Mouse (Mus musculus) forebrain, embryonic 11.5 days (tissue): ENCODE results near the gene Rad9a. TPM values are rescaled to one million over a fixed set of nuclear protein-coding genes. Genes with fewer than 3 reads are reported as not detected.

ENCODE experiments used
- ATAC-seq: fragments of 200-750 bp; cut with Nextera tagmentation; replicated peaks from 2 replicates; pipeline ENCODE4 v1.8.0; 2017; ENCODE audit warnings: moderate TSS enrichment; ENCODE audit not compliant: low FRiP score
- DNase-seq: peaks from one replicate; pipeline ENCODE4 v3.0.0-alpha.2; 2017; ENCODE audit warnings: low spot score
- H3K27ac ChIP-seq: fragments of 300-500 bp; sonication (generic); 2 replicates; pipeline ENCODE4 v1.5.1; 2014; ENCODE audit warnings: low read depth, low read length
- H3K27me3 ChIP-seq: fragments of 300-500 bp; sonication (generic); 2 replicates; pipeline ENCODE4 v1.6.1; 2014; ENCODE audit warnings: mild to moderate bottlenecking, low read length, mixed read lengths; ENCODE audit not compliant: control insufficient read depth, insufficient read depth
- H3K36me3 ChIP-seq: fragments of 300-500 bp; sonication (generic); 2 replicates; pipeline ENCODE4 v1.6.1; 2014; ENCODE audit warnings: mild to moderate bottlenecking, low read length, moderate library complexity, mixed read lengths; ENCODE audit not compliant: control insufficient read depth, insufficient read depth
- H3K4me1 ChIP-seq: fragments of 300-500 bp; sonication (generic); replicated peaks from 2 replicates; pipeline ENCODE4 v1.6.1; 2014; ENCODE audit warnings: low read length, mixed read lengths; ENCODE audit not compliant: control insufficient read depth, insufficient read depth
- H3K4me2 ChIP-seq: fragments of 300-500 bp; sonication (generic); 2 replicates; pipeline ENCODE4 v1.6.1; 2014; ENCODE audit warnings: low read depth, mild to moderate bottlenecking, low read length, moderate library complexity, mixed read lengths; ENCODE audit not compliant: severe bottlenecking
- H3K4me3 ChIP-seq: fragments of 300-500 bp; sonication (generic); 2 replicates; pipeline ENCODE4 v1.5.1; 2014; ENCODE audit warnings: low read depth, low read length
- H3K9ac ChIP-seq: fragments of 300-500 bp; sonication (generic); 2 replicates; pipeline ENCODE4 v1.6.1; 2014; ENCODE audit warnings: low read length
- H3K9me3 ChIP-seq: fragments of 300-500 bp; sonication (generic); 2 replicates; pipeline ENCODE4 v1.6.1; 2016; ENCODE audit warnings: low read length, mixed read lengths; ENCODE audit not compliant: control insufficient read depth
- WGBS: fragments of 180-500 bp; shearing (Covaris S2); extraction: QIAGEN DNeasy Blood & Tissue Kit; methylation state at CpG from one replicate; pipeline ENCODE4 v1.1.7; 2014; 5-methylcytosine and 5-hydroxymethylcytosine counted together
- polyA plus RNA-seq: library from polyadenylated mRNA; unstranded; fragments of >200 nt; fragmentation: Nextera tagmentation; extraction: Ambion mirVana; gene quantifications from 2 replicates; pipeline ENCODE4 v1.2.1, GENCODE M21; 2014

Gene Rad9a
- polyA plus RNA-seq, 1 experiment from 2014 or later = 49.9 TPM

DNA sequence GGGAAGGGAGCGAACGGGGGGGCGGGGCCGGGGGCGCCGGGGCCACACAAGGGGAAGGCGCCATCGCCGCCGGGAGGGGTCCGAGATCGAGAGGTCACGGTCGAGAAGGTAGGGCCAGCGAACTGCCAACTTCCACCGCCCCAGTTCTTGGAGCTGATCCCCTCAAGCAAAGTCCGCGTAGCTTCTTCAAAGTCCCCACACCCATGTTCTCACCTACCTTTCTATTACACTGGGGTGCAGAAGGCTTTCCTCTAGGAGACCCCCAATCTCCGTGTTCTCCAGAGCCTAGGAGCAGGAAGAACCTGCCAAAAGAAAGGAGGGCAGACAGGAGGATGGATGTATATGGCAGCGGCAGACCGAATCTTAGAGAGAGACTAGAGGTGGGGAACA lies 14.0 kb upstream of the Rad9a start:
- DNase-seq (no peak), ATAC-seq (no peak)
- Histone ChIP-seq H3K27me3 (peaks cover 32% of the 10 kb centered on the region), H3K4me1 (peaks cover 25% of the 10 kb centered on the region), H3K4me2 (peak overlapping the region; percentile 99), H3K27ac (no peak overlapping the region), H3K4me3 (peak overlapping the region; percentile 57), H3K9me3 (no peaks in the 10 kb centered on the region), H3K9ac (peak overlapping the region; percentile 77), H3K36me3 (no peaks in the 10 kb centered on the region)
- 6% methylated on average over 9 of the region's 21 CpGs for whole genome bisulfite sequencing

DNA sequence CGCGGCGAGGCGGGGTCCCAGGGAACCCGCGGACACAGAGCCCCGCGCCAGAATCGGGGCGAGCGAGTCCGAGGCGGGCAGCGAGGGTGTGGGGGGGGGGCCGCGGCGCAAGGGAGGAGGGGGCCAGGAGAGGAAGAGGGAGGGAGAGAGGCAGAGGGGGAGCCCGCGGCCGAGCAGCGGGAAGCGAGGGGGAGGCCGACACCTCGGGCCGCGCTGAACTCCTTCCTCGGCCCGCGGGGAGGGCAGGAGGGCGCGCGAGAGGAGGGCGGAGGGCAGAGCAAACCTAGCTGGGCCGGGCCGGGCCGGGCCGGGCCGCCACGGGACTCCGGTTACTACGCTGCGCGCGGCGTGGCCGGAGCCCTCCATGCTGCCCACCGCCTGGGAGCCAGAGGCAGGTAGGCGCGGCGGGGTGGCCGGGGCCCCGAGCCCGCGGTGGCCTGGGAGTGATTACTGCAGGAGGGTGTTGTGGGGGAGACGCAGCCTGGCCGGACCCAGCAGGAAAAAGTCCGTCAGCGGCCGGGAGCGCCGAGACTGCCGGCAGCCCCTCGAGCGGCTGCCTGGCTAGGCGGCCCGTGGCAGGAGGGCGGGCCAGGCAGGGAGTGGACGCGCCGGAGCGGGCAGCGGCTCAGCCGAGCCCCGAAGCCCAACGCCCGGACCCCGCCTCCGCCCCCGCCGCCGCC lies 13.4 kb upstream of the Rad9a start:
- Histone ChIP-seq H3K9me3 (no peaks in the 10 kb centered on the region), H3K27me3 (peaks cover 32% of the 10 kb centered on the region), H3K9ac (peak overlapping the region; percentile 77), H3K4me3 (peak overlapping the region; percentile 57), H3K4me1 (peaks cover 25% of the 10 kb centered on the region), H3K4me2 (peak overlapping the region; percentile 99), H3K36me3 (no peaks in the 10 kb centered on the region), H3K27ac (no peak overlapping the region)
- ATAC-seq (peak; percentile 40), DNase-seq (peak; percentile 74)
- WGBS = under 1% methylated on average over 57 of the region's 81 CpGs

- H3K27me3 ChIP-seq = peaks cover 32% of the 10 kb centered on the region
- H3K4me3 ChIP-seq = peak within 1 kb of the TSS; percentile 57
- 1% methylated on average over 46 of the region's 49 CpGs for WGBS
- H3K4me2 ChIP-seq = peak within 1 kb of the TSS; percentile 99
- no peaks in the 10 kb centered on the region for H3K36me3 ChIP-seq
- ATAC-seq (peak; percentile 66), DNase-seq (peak; percentile 71)
- H3K4me1 ChIP-seq = peaks cover 25% of the 10 kb centered on the region
- no peak within 1 kb of the TSS for H3K27ac ChIP-seq
- peak within 1 kb of the TSS; percentile 77 for H3K9ac ChIP-seq
- no peaks in the 10 kb centered on the region for H3K9me3 ChIP-seq
Measured at GRCm38 (mm10) chr19:4214071-4214770, 12.8 kb upstream of the Rad9a start, which contains the start of the genes Clcf1 and AC109138.7. TSS of gene Clcf1 (plus strand) at chr19:4214238. TSS of gene AC109138.7 (plus strand) at chr19:4214357.

DNA sequence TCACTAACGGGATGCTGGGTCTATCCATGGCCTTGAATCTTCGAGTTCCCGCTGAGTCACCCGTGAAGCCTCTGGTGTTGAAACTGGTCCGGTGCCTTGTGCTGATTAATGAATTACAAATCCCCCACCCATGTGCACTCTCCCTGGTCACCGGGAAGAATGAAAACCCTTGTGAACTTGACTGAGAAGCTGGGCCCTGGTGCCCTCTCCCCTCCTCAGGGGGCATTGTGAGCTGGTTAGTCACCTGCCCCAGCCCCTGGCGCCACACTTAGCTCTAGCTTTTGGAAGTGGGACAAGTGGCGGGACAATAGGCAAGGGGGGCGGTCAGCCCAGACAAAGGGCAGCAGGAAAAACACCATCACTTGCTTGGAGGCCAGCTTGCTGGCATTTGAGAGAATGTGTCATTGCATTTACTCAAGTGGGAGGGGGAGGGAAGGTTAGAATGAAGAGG lies 12.1 kb upstream of the Rad9a start:
- Histone ChIP-seq H3K27ac (no peak overlapping the region), H3K36me3 (no peaks in the 10 kb centered on the region), H3K9me3 (no peaks in the 10 kb centered on the region), H3K4me2 (peak overlapping the region; percentile 99), H3K4me3 (no peak overlapping the region), H3K9ac (peak overlapping the region; percentile 77; the same call in 1 of the 2 replicates), H3K4me1 (peaks cover 25% of the 10 kb centered on the region), H3K27me3 (peaks cover 32% of the 10 kb centered on the region)
- WGBS = 4% methylated on average over 9 of the region's 9 CpGs
- DNase-seq (no peak), ATAC-seq (no peak)

DNA sequence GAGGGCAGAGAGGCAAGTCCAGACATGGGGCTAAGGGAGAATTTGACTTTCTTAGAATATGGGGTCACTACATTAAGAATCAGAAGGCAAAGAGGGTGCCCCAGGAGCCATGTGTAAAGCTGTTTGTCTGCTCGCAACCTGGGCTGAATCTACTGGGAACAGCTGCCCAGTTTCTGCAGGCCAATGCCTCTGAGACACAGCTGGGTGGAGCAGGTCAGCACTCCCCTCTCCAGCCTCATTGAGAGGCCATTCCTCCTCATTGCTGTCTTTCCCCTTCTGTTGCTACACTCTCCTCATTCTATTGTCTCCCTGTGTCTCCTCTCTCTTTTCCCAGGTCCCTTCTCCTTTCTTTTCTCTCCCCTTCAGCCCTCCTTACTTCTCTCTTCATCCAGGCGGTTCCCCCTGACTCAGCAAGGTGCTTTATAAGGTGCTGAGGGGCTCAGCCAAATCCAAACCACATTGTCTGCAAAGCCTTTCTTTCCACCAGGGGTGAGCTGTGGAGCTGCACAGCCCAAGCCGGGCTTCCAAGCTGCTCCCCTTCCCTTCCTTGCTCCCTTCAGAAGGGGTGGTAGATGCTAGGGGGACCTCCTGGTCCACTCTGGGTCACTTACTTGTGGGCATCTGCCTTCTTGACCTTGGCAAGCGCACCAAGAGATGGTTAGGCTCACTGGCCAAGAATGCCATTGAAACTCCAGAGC lies 10.6 kb upstream of the Rad9a start:
- Histone ChIP-seq H3K9ac (peak overlapping the region; percentile 7; the same call in 1 of the 2 replicates), H3K4me1 (peaks cover 23% of the 10 kb centered on the region), H3K36me3 (no peaks in the 10 kb centered on the region), H3K27me3 (peaks cover 31% of the 10 kb centered on the region), H3K9me3 (no peaks in the 10 kb centered on the region), H3K27ac (no peak overlapping the region), H3K4me3 (no peak overlapping the region), H3K4me2 (no peak overlapping the region)
- 18% methylated on average over 4 of the region's 4 CpGs for WGBS
- ATAC-seq (no peak), DNase-seq (no peak)

DNA sequence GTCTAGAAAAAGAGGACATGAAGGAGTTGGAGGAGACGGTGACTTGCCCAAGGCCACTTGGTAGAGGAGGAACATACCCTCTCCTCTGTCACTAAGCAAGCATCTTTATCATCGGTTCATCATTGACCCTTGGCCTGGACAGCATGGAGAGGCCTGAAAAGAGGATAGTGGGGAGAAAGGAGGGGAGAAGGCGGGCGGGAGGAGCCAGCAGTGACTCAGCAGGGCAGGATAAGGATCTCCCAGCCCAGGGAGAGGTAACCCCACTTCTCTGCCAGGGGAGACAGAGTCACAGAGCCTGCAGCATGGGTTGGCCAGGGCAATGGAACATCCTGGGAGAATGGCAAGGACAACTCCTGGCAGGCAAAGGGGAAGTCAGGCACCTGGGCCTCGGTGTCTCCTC lies 7.1 kb upstream of the Rad9a start:
- Histone ChIP-seq H3K9me3 (no peaks in the 10 kb centered on the region), H3K4me3 (no peak overlapping the region), H3K27me3 (peaks cover 10% of the 10 kb centered on the region), H3K4me2 (no peak overlapping the region), H3K27ac (no peak overlapping the region), H3K36me3 (no peaks in the 10 kb centered on the region), H3K9ac (no peak overlapping the region), H3K4me1 (peaks cover 12% of the 10 kb centered on the region)
- ATAC-seq = no peak
- WGBS = 71% methylated on average over 5 of the region's 5 CpGs
- DNase-seq = no peak

DNA sequence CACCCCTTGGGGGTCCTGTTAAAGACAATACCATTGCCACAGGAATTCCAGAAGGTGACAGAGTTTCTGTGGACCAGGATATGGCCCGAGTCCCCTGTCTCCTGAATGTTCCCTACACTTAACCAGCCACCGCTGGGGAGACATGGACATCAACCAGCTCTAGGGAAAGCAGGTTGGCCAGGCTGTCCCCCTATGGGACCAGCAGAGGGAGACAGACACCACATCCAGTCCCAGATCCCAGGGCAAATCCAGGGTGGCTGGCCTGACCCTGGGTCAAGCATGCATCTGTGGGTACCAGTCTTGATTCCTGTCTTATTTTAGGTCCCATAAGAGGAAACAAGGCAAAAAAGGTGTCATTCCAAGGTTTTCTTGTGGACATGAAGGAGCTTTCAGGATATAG lies 5.5 kb upstream of the Rad9a start:
- Histone ChIP-seq H3K4me1 (peaks cover 5% of the 10 kb centered on the region), H3K4me3 (no peak overlapping the region), H3K4me2 (no peak overlapping the region), H3K36me3 (no peaks in the 10 kb centered on the region), H3K9ac (no peak overlapping the region), H3K27ac (no peak overlapping the region), H3K9me3 (no peaks in the 10 kb centered on the region), H3K27me3 (peaks cover 1% of the 10 kb centered on the region; the same call in 1 of the 2 replicates)
- peak; percentile 85 for DNase-seq
- WGBS = 0% methylated on average over 2 of the region's 2 CpGs
- ATAC-seq = no peak; the same call in 1 of the 2 replicates

DNA sequence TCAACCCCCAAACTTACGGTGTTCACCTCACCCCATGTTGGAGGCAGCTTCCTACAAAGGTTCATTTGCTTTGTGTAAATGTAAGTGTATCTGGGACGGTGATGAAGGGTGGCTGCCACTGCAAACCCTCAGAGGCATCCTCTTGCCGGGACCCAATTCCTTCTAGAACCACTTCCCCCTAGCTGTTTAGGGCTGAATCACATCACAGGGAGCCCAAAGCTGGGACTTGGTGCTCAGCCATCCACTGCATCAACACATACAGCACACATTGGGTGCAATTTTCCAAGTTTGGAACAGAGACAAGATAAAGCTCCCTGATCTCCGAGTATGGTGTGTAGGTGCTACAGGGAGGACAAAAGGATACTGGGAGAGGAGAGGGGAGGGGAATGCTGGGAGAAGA lies 3.4 kb upstream of the Rad9a start:
- Histone ChIP-seq H3K4me2 (no peak overlapping the region), H3K36me3 (no peaks in the 10 kb centered on the region; the same call in 1 of the 2 replicates), H3K4me1 (peaks cover 18% of the 10 kb centered on the region), H3K9ac (no peak overlapping the region), H3K27me3 (no peaks in the 10 kb centered on the region), H3K27ac (no peak overlapping the region), H3K4me3 (no peak overlapping the region), H3K9me3 (no peaks in the 10 kb centered on the region)
- 64% methylated on average over 4 of the region's 4 CpGs for WGBS
- DNase-seq (no peak), ATAC-seq (no peak)
